Mouse (Mus musculus) hindbrain, embryonic 16.5 days (tissue): Measurements from ENCODE around the gene Eefsec. TPM values are rescaled to one million over a fixed set of nuclear protein-coding genes. Genes with fewer than 3 reads are reported as not detected.
A peak's percentile ranks its signal among the peaks of the same experiment; 100 is the strongest.

Source experiments
- ATAC-seq: fragments of 200-750 bp; cut with Nextera tagmentation; 2 replicates; pipeline ENCODE4 v1.8.0; 2017; ENCODE audit warnings: moderate TSS enrichment, moderate library complexity
- H3K27ac ChIP-seq: fragments of 300-500 bp; sonication (generic); 2 replicates; pipeline ENCODE4 v1.5.1; 2014; ENCODE audit warnings: low read depth, mild to moderate bottlenecking, control low read depth, low read length, moderate library complexity
- H3K27me3 ChIP-seq: fragments of 300-500 bp; sonication (generic); replicated peaks from 2 replicates; pipeline ENCODE4 v1.6.1; 2014; ENCODE audit warnings: low read length; ENCODE audit not compliant: control insufficient read depth, insufficient read depth
- H3K36me3 ChIP-seq: fragments of 300-500 bp; sonication (generic); 2 replicates; pipeline ENCODE4 v1.6.1; 2014; ENCODE audit warnings: mild to moderate bottlenecking, low read length, moderate library complexity, mixed read lengths; ENCODE audit not compliant: control insufficient read depth, insufficient read depth
- H3K4me1 ChIP-seq: fragments of 300-500 bp; sonication (generic); 2 replicates; pipeline ENCODE4 v1.6.1; 2014; ENCODE audit warnings: low read depth, low read length; ENCODE audit not compliant: control insufficient read depth, insufficient read depth
- H3K4me2 ChIP-seq: fragments of 300-500 bp; sonication (generic); 2 replicates; pipeline ENCODE4 v1.6.1; 2014; ENCODE audit warnings: mild to moderate bottlenecking, low read length, control low read depth, moderate library complexity
- H3K4me3 ChIP-seq: fragments of 300-500 bp; sonication (generic); 2 replicates; pipeline ENCODE4 v1.5.1; 2014; ENCODE audit warnings: mild to moderate bottlenecking, low read length, control low read depth, moderate library complexity
- H3K9ac ChIP-seq: fragments of 300-500 bp; sonication (generic); 2 replicates; pipeline ENCODE4 v1.6.1; 2014; ENCODE audit warnings: low read depth, mild to moderate bottlenecking, control low read depth, low read length, moderate library complexity
- H3K9me3 ChIP-seq: fragments of 300-500 bp; sonication (generic); 2 replicates; pipeline ENCODE4 v1.6.1; 2014; ENCODE audit warnings: mild to moderate bottlenecking, low read length, moderate library complexity; ENCODE audit not compliant: control insufficient read depth
- WGBS: fragments of 180-500 bp; shearing (Covaris S2); extraction: QIAGEN DNeasy Blood & Tissue Kit; methylation state at CpG from one replicate; pipeline ENCODE4 v1.1.7; 2014; 5-methylcytosine and 5-hydroxymethylcytosine counted together
- polyA plus RNA-seq: library from polyadenylated mRNA; unstranded; fragments of >200 nt; fragmentation: Nextera tagmentation; extraction: Ambion mirVana; gene quantifications from 2 replicates; pipeline ENCODE4 v1.2.1, GENCODE M21; 2015

Eefsec gene
- polyA plus RNA-seq, 1 experiment from 2014 or later = 24.4 TPM

GRCm38 (mm10) chr6:88301234-88301633 is 145.1 kb downstream of the Eefsec start:
- H3K27me3 ChIP-seq = no peaks in the 10 kb centered on the region
- no peak overlapping the region for H3K4me3 ChIP-seq
- no peaks in the 10 kb centered on the region for H3K9me3 ChIP-seq
- no peaks in the 10 kb centered on the region for H3K36me3 ChIP-seq
- no peak overlapping the region for H3K4me2 ChIP-seq
- H3K4me1 ChIP-seq = no peaks in the 10 kb centered on the region
- 74% methylated on average over 7 of the region's 7 CpGs for WGBS
- ATAC-seq = no peak
- H3K27ac ChIP-seq = no peak overlapping the region
- H3K9ac ChIP-seq = no peak overlapping the region

- Histone ChIP-seq H3K27me3 (no peaks in the 10 kb centered on the region), H3K4me1 (no peaks in the 10 kb centered on the region), H3K4me3 (no peak overlapping the region), H3K4me2 (no peak overlapping the region), H3K9ac (no peak overlapping the region), H3K9me3 (no peaks in the 10 kb centered on the region), H3K27ac (no peak overlapping the region), H3K36me3 (no peaks in the 10 kb centered on the region)
- no peak for ATAC-seq
- WGBS = 55% methylated on average over 2 of the region's 2 CpGs
These were observed 146.8 kb downstream of the Eefsec start for GRCm38 (mm10) chr6:88299491-88299890.

GRCm38 (mm10) chr6:88292274-88292909 is 153.9 kb downstream of the Eefsec start:
- Histone ChIP-seq H3K9me3 (no peaks in the 10 kb centered on the region), H3K4me3 (no peak overlapping the region), H3K4me1 (peaks cover 3% of the 10 kb centered on the region; the same call in 1 of the 2 replicates), H3K36me3 (no peaks in the 10 kb centered on the region), H3K4me2 (no peak overlapping the region), H3K9ac (no peak overlapping the region), H3K27me3 (no peaks in the 10 kb centered on the region), H3K27ac (no peak overlapping the region)
- WGBS = 81% methylated on average over 4 of the region's 4 CpGs
- ATAC-seq = no peak

- no peak overlapping the region for H3K27ac ChIP-seq
- peak; percentile 96 for ATAC-seq
- H3K4me3 ChIP-seq = no peak overlapping the region
- 51% methylated on average over 6 of the region's 6 CpGs for WGBS
- no peaks in the 10 kb centered on the region for H3K27me3 ChIP-seq
- H3K9me3 ChIP-seq = no peaks in the 10 kb centered on the region
- H3K4me2 ChIP-seq = no peak overlapping the region
- no peaks in the 10 kb centered on the region for H3K36me3 ChIP-seq
- H3K4me1 ChIP-seq = peaks cover 3% of the 10 kb centered on the region; the same call in 1 of the 2 replicates
- H3K9ac ChIP-seq = no peak overlapping the region
These were observed 156.1 kb downstream of the Eefsec start for GRCm38 (mm10) chr6:88290129-88290766.

GRCm38 (mm10) chr6:88278141-88278540 is 168.2 kb downstream of the Eefsec start:
- Histone ChIP-seq H3K36me3 (no peaks in the 10 kb centered on the region), H3K4me3 (no peak overlapping the region), H3K9me3 (no peaks in the 10 kb centered on the region), H3K27ac (no peak overlapping the region), H3K4me1 (no peaks in the 10 kb centered on the region), H3K9ac (no peak overlapping the region), H3K4me2 (no peak overlapping the region), H3K27me3 (no peaks in the 10 kb centered on the region)
- WGBS = 79% methylated on average over 2 of the region's 2 CpGs
- ATAC-seq = no peak

- H3K27ac ChIP-seq = no peak overlapping the region
- H3K27me3 ChIP-seq = no peaks in the 10 kb centered on the region
- H3K9me3 ChIP-seq = no peaks in the 10 kb centered on the region
- no peak overlapping the region for H3K9ac ChIP-seq
- 95% methylated on average over 4 of the region's 4 CpGs for WGBS
- H3K4me3 ChIP-seq = no peak overlapping the region
- H3K36me3 ChIP-seq = no peaks in the 10 kb centered on the region
- no peak overlapping the region for H3K4me2 ChIP-seq
- no peaks in the 10 kb centered on the region for H3K4me1 ChIP-seq
- ATAC-seq = no peak
These were observed 169.1 kb downstream of the Eefsec start for GRCm38 (mm10) chr6:88277242-88277641.

GRCm38 (mm10) chr6:88276221-88276620 is 170.1 kb downstream of the Eefsec start:
- H3K27ac ChIP-seq = no peak overlapping the region
- H3K27me3 ChIP-seq = no peaks in the 10 kb centered on the region
- 83% methylated on average over 4 of the region's 4 CpGs for WGBS
- no peaks in the 10 kb centered on the region for H3K36me3 ChIP-seq
- H3K4me3 ChIP-seq = no peak overlapping the region
- no peak for ATAC-seq
- no peaks in the 10 kb centered on the region for H3K4me1 ChIP-seq
- no peak overlapping the region for H3K4me2 ChIP-seq
- H3K9ac ChIP-seq = no peak overlapping the region
- H3K9me3 ChIP-seq = no peaks in the 10 kb centered on the region

GRCm38 (mm10) chr6:88274623-88275022 is 171.7 kb downstream of the Eefsec start:
- no peaks in the 10 kb centered on the region for H3K36me3 ChIP-seq
- WGBS = 89% methylated on average over 6 of the region's 6 CpGs
- no peak overlapping the region for H3K27ac ChIP-seq

GRCm38 (mm10) chr6:88267970-88268369 is 178.4 kb downstream of the Eefsec start:
- WGBS = 90% methylated on average over 2 of the region's 2 CpGs
- Histone ChIP-seq H3K4me2 (no peak overlapping the region), H3K27ac (no peak overlapping the region), H3K4me3 (no peak overlapping the region), H3K9me3 (no peaks in the 10 kb centered on the region), H3K36me3 (no peaks in the 10 kb centered on the region), H3K27me3 (no peaks in the 10 kb centered on the region), H3K9ac (no peak overlapping the region), H3K4me1 (no peaks in the 10 kb centered on the region)
- ATAC-seq = no peak

More at GRCm38 (mm10) chr6:88274623-88275022, 171.7 kb downstream of the Eefsec start:
- Histone ChIP-seq H3K4me3 (no peak overlapping the region), H3K4me2 (no peak overlapping the region), H3K9ac (no peak overlapping the region), H3K27me3 (no peaks in the 10 kb centered on the region), H3K4me1 (no peaks in the 10 kb centered on the region), H3K9me3 (no peaks in the 10 kb centered on the region)
- ATAC-seq = no peak
